Mouse (Mus musculus): ENCODE results near the gene Pin1. TPM values are rescaled to one million over a fixed set of nuclear protein-coding genes. Genes with fewer than 3 reads are reported as not detected.
"Not testable (repeated sequence)": the region's sequence is repeated elsewhere in the genome, so short reads cannot be mapped to it uniquely, and the experiment has no call there.

Gene Pin1
- total RNA-seq (2021) = 10 to 100 TPM; 17.3 to 18.6 TPM
- long read RNA-seq, experiment 1, transcript Pin1-201 (4 exons, 3,843 nt) = major isoform, 133 of 144 reads
- long read RNA-seq, experiment 1, partial matches to known transcripts = 6 of 144 reads
- long read RNA-seq, experiment 1, other reads (novel, unspliced or antisense) = 5 of 144 reads
- long read RNA-seq, experiment 2, transcript Pin1-201 (4 exons, 3,843 nt) = major isoform, 85 of 94 reads
- long read RNA-seq, experiment 2, partial matches to known transcripts = 4 of 94 reads
- long read RNA-seq, experiment 2, other reads (novel, unspliced or antisense) = 5 of 94 reads

DNA sequence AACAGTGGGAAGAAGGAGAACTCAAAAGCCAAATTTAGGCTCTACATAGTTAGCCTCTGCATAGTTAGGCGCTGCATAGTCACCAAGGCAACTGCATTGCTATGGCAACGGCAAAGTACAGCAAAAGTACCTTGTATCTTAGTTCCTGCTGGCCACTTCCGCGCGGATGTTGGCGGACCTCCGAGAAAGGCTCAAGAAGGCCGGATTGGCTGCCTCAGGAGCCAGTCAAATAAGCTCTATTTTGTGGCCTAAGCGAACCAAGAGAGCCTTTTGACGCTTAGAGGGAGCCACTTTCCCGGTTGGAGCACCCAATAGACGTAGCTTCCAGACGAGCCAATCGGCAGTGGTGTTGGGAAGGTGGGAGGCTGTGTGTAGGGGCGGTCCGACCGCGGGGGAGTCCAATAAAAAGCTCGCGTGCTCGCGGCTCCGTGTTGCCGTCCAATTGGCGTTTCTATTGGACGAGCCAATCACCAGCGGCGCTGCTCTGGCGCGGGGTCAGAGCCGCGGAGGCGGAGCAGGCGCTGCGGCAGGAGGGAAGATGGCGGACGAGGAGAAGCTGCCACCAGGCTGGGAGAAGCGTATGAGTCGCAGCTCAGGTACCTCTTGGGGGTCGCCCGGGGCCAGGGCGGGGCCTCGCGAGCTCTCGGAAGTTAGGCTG is at the start of gene Pin1:
TSS of gene Pin1 (plus strand) at position 494 of the 658 bp plus-strand sequence.
- DNase-seq (ENCODE audit: low spot score in 2 of 2) = peak; percentile 93 to 97

GRCm38 (mm10) chr9:20606269-20606668 is 45.6 kb upstream of the Pin1 start:
- DNase-seq (ENCODE audit: low spot score in 2 of 2) = no peak

GRCm38 (mm10) chr9:20607100-20607974 is 44.6 kb upstream of the Pin1 start:
- peak; percentile 47 to 85 for DNase-seq (ENCODE audit: low spot score in 2 of 2)

DNA sequence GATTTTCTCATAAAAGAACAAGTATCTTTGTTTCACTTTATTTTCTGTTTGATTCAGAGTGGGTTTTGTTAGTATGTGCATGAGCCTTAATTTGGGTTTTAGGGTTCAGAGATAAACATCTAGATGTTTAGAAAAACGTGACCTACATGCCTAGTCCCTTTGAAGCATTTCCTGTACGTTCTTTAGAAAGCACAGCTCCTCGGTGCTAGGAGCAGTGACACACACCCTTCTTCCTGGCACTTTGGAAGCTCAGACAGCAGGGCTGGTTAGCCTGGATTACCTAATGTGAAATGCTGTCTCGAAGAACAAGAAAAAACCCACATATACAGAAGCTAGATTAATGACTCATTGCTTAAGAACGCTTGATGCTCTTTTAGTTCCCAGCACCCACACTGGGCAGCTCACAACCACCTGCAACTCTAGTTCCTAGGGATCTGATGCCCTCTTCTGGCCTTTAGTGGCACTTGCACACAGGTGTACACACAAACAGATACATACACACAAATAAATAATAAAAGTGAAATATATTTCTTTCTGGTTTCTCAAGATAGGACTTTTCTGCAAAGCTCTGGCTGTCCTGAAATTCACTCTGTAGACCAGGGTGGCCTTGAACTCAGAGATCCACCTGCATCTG is 41.9 kb upstream of the Pin1 start:
- DNase-seq (ENCODE audit: low spot score in 2 of 2) = no peak

DNA sequence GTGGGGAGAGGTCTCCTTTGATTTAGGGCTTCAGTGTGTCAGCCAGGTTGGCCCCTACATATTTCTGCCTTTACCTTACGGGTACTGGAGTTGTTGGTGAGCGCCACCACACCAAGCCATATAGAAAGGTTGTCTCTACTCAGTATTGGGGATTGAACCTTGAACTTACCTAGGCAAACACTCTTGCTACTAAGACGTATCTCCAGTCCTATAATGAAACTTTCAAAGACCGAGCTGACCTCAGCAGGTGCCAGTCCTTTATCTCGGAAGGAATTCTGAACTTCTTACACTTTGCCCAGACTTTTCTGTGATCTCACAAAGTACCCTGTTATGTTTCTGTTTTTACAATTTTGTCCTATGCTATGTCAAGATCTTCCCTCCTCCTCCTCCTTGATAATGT is 39.9 kb upstream of the Pin1 start:
- DNase-seq (ENCODE audit: low spot score in 2 of 2) = no peak

DNA sequence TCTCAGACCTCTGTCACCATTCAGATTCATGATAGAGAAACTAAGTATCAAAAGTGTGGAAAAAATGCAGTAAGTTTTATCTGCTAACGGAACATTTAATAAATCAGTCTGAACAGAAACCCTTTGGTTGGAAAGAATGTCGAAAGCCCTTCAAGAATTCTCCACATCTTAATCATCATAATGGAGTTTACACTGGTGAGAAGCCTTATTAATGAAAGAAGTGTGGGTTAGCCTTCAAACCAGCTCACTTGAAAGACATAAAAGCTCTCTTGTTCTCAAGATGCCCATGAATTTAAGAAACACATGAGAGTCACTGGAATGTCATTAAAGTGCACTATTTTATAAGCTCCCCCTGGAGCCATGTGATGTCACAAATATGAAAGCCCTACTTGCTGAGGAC is 35.2 kb upstream of the Pin1 start:
- no peak for DNase-seq (ENCODE audit: low spot score in 2 of 2)

GRCm38 (mm10) chr9:20631332-20631731 is 20.6 kb upstream of the Pin1 start:
- no peak for DNase-seq (ENCODE audit: low spot score in 2 of 2)

- not testable (repeated sequence) for DNase-seq (ENCODE audit: low spot score in 2 of 2)
These were observed 16.2 kb upstream of the Pin1 start for GRCm38 (mm10) chr9:20635676-20636075.

DNA sequence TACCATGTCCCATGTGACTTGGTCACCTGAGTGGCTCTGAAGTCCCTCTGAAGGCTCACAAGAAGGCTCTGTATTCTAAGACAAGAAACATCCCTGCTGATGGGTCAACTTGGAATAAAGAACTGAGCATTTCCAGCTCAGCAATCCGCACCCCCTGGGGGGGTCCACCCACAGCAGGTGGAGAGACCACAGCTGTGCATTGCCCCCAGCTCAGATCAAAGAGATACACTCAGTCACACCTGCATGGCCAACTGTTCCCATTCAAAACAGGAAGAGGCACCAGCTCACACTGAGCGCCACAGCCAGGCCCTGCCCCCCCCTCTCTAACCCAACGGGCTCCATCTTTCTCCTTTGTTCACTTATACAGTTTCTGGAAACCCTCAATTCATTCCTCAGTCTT is 15.6 kb upstream of the Pin1 start:
- no peak for DNase-seq (ENCODE audit: low spot score in 2 of 2)

- no peak for DNase-seq (ENCODE audit: low spot score in 2 of 2)
These were observed 15.1 kb upstream of the Pin1 start for GRCm38 (mm10) chr9:20636790-20637189.

GRCm38 (mm10) chr9:20638552-20638951 is 13.3 kb upstream of the Pin1 start:
- peak in 1 of 2 experiments; percentile 9 for DNase-seq (ENCODE audit: low spot score in 2 of 2)

DNA sequence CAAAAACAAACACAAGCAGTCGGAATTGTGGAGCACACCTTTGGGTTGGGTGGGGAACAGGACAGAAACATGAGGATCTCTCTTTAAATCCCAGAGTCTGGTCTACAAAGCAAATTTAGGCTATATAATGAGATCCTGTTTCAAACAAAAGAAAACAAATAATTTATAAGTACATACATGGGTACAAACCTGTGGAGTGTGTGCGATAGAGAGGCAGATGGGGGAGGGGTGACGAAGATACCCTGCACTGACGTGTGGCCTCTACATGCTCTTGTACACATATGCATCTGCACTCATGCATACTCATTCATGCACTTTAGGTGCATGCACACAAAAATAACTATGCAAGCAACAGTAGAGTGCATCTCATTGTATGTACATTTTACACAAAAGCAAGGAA is 12.4 kb upstream of the Pin1 start:
- no peak for DNase-seq (ENCODE audit: low spot score in 2 of 2)

DNA sequence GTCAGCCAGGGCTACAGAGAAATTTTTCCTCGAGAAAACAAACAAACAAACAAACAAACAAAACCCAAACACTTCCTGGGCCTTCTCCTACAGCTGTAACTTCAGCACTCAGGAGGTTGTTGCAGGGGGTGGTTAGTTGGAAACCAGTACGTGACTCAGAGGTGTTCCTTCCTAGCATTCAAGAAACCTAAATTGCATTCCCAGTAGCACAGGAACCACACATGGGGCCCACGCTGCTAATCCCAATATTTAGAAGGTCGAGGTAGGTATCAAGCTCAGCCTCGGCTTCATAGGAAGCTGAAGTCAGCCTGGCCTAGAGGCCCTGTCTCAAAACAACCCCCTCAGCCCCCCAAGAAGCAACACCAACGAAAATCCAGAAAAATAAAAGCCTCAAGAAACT is 10.4 kb upstream of the Pin1 start:
- no peak for DNase-seq (ENCODE audit: low spot score in 2 of 2)

- DNase-seq (ENCODE audit: low spot score in 2 of 2) = peak; percentile 75 to 89
These were observed 9.6 kb upstream of the Pin1 start, which contains the start of gene Ubl5 for GRCm38 (mm10) chr9:20642101-20642895. Gene Ubl5, plus strand, starts transcription at chr9:20642878.

DNA sequence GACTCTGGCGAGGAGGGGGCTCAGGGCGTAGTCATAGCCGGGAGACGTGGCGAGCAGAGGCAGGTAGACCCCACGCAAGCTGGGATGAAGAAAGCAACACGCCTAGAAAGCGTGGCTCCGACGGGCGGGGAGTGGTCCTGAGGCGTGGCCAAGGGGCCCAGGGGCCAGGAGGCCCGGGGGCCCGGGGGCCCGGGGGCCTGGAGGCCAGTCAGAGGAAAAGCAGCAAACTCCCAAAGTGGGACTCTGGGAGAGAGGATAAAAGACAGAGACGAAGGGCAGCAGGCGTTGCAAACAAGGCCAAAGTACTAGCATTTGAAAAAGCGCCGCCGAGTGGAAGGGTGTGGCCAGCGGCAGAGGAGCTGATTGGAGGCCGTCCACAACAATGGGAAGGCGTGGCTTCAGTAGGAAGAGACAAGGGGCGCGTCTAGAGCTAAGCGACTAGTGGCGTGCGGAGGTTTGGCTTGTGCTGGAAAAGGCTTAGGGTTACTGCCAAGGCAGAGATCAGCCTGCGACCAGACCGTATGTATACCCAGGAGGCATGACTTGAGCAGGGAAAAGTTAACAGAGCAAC is 8.9 kb upstream of the Pin1 start:
- peak; percentile 72 to 91 for DNase-seq (ENCODE audit: low spot score in 2 of 2)

- no peak for DNase-seq (ENCODE audit: low spot score in 2 of 2)
These were observed 8.1 kb upstream of the Pin1 start for GRCm38 (mm10) chr9:20643781-20644180.

- DNase-seq (ENCODE audit: low spot score in 2 of 2) = peak; percentile 33 to 66
These were observed 7.4 kb upstream of the Pin1 start, which contains the start of gene Fbxl12 for GRCm38 (mm10) chr9:20644360-20645081. Gene Fbxl12, minus strand, starts transcription at chr9:20644767.

GRCm38 (mm10) chr9:20645121-20645520 is 6.8 kb upstream of the Pin1 start:
- peak in 1 of 2 experiments; percentile 14 for DNase-seq (ENCODE audit: low spot score in 2 of 2)

GRCm38 (mm10) chr9:20652260-20652658 is 364 bp downstream of the Pin1 start:
- DNase-seq (ENCODE audit: low spot score in 2 of 2) = peak in 1 of 2 experiments; percentile 27
